Mouse (Mus musculus) heart, embryonic 14.5 days (tissue): Measurements from ENCODE around the gene P4ha2. TPM values are rescaled to one million over a fixed set of nuclear protein-coding genes. Genes with fewer than 3 reads are reported as not detected.

Source experiments
- ATAC-seq: fragments of 200-750 bp; cut with Nextera tagmentation; 2 replicates; pipeline ENCODE4 v1.8.0; 2017; ENCODE audit warnings: low read depth, moderate TSS enrichment; ENCODE audit not compliant: insufficient number of reproducible peaks, insufficient read depth, low FRiP score
- H3K27ac ChIP-seq, 2 experiments: fragments of 200-500 bp in 1 of 2; fragments of 300-500 bp in 1 of 2; sonication (generic) in 1 of 2; replicated peaks in 1 of 2; 2 replicates each; pipeline ENCODE4 v1.5.1; 2012 to 2014; ENCODE audit warnings: low read depth in 2 of 2, low read length in 2 of 2, control low read depth in 1 of 2, mild to moderate bottlenecking in 1 of 2, mixed read lengths in 1 of 2; ENCODE audit not compliant: control insufficient read depth in 1 of 2, insufficient read depth in 1 of 2
- H3K27me3 ChIP-seq: fragments of 300-500 bp; sonication (generic); 2 replicates; pipeline ENCODE4 v1.6.1; 2014; ENCODE audit warnings: mild to moderate bottlenecking, low read length, control low read depth; ENCODE audit not compliant: control insufficient read depth, insufficient read depth
- H3K36me3 ChIP-seq: fragments of 300-500 bp; sonication (generic); 2 replicates; pipeline ENCODE4 v1.6.1; 2014; ENCODE audit warnings: mild to moderate bottlenecking, control low read depth, low read length, mixed read lengths; ENCODE audit not compliant: control insufficient read depth, insufficient read depth
- H3K4me1 ChIP-seq, 2 experiments: fragments of 200-500 bp in 1 of 2; fragments of 300-500 bp in 1 of 2; sonication (generic) in 1 of 2; 2 replicates each; pipeline ENCODE4 v1.6.1; 2012 to 2014; ENCODE audit warnings: low read length in 2 of 2, control low read depth in 1 of 2, mixed read lengths in 1 of 2; ENCODE audit not compliant: control insufficient read depth in 2 of 2, insufficient read depth in 2 of 2
- H3K4me2 ChIP-seq: fragments of 300-500 bp; sonication (generic); 2 replicates; pipeline ENCODE4 v1.6.1; 2014; ENCODE audit warnings: mild to moderate bottlenecking, low read length
- H3K4me3 ChIP-seq, 2 experiments: fragments of 200-500 bp in 1 of 2; fragments of 300-500 bp in 1 of 2; sonication (generic) in 1 of 2; 2 replicates each; pipeline ENCODE4 v1.5.1; 2012 to 2014; ENCODE audit warnings: low read length in 2 of 2, mild to moderate bottlenecking in 2 of 2, control low read depth in 1 of 2, low read depth in 1 of 2, moderate library complexity in 1 of 2; ENCODE audit not compliant: control insufficient read depth in 1 of 2, insufficient read depth in 1 of 2
- H3K9ac ChIP-seq: fragments of 300-500 bp; sonication (generic); 2 replicates; pipeline ENCODE4 v1.6.1; 2014; ENCODE audit warnings: mild to moderate bottlenecking, low read length
- H3K9me3 ChIP-seq: fragments of 300-500 bp; sonication (generic); 2 replicates; pipeline ENCODE4 v1.6.1; 2016; ENCODE audit warnings: low read length, control low read depth; ENCODE audit not compliant: control insufficient read depth
- WGBS: fragments of 180-500 bp; shearing (Covaris S2); extraction: QIAGEN DNeasy Blood & Tissue Kit; methylation state at CpG from one replicate; pipeline ENCODE4 v1.1.7; 2014; 5-methylcytosine and 5-hydroxymethylcytosine counted together
- polyA plus RNA-seq: library from polyadenylated mRNA; unstranded; fragments of >200 nt; fragmentation: Nextera tagmentation; extraction: Ambion mirVana; gene quantifications from 2 replicates; pipeline ENCODE4 v1.2.1, GENCODE M21; 2014

P4ha2 gene
- polyA plus RNA-seq, 1 experiment from 2014 or later, result 40.6 TPM

DNA sequence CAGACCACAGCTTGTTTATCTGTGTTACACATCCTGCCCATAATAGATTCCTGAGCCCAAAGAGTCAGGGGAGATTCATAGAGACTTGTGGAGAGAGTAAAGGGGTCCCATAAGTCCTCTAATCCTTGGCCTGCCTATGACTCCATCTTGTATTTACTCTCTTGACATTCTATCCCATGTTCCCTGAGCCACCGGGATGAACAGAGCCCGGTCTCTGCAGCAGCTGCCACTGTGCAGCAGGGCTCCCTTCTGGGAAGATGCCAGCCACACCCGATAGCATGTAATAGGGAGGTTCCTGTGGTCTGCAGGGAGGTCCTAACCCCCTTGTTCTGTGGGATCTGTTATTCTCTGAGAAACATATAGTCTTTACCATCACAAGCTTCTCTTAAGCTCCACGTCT is 16.5 kb downstream of the P4ha2 start:
- Histone ChIP-seq H3K9ac (no peak overlapping the region), H3K4me3 (no peak overlapping the region), H3K27me3 (no peaks in the 10 kb centered on the region), H3K36me3 (peaks cover 54% of the 10 kb centered on the region), H3K4me2 (no peak overlapping the region), H3K27ac (no peak overlapping the region), H3K4me1 (peaks cover 27 to 46% of the 10 kb centered on the region in 2 experiments), H3K9me3 (no peaks in the 10 kb centered on the region)
- 78% methylated on average over 4 of the region's 4 CpGs for WGBS
- no peak for ATAC-seq

DNA sequence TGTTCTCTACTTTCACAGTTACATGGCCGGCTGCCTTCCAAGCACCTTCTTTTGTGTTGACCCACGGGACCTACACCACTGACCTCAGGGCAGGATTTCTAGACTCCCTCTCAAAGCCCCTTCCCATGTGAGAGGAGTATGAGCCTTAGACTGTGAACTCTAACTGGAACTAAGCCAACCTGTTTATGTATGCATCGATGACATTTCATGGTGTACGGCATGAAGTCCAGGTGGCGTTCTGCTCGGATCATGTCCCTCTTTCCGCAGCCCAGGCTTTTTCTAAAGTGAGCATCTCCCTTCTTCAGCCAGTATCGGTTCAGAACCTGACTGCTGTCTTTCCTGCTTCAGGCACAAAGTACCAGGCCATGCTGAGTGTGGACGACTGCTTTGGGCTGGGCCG is 17.2 kb downstream of the P4ha2 start:
- no peak overlapping the region for H3K4me2 ChIP-seq
- ATAC-seq, result no peak
- no peaks in the 10 kb centered on the region for H3K9me3 ChIP-seq
- H3K27me3 ChIP-seq, result no peaks in the 10 kb centered on the region
- WGBS, result 85% methylated on average over 10 of the region's 10 CpGs
- H3K4me3 ChIP-seq, result no peak overlapping the region
- H3K4me1 ChIP-seq, result peaks cover 25 to 45% of the 10 kb centered on the region in 2 experiments
- peaks cover 52% of the 10 kb centered on the region for H3K36me3 ChIP-seq
- H3K9ac ChIP-seq, result no peak overlapping the region
- H3K27ac ChIP-seq, result no peak overlapping the region

DNA sequence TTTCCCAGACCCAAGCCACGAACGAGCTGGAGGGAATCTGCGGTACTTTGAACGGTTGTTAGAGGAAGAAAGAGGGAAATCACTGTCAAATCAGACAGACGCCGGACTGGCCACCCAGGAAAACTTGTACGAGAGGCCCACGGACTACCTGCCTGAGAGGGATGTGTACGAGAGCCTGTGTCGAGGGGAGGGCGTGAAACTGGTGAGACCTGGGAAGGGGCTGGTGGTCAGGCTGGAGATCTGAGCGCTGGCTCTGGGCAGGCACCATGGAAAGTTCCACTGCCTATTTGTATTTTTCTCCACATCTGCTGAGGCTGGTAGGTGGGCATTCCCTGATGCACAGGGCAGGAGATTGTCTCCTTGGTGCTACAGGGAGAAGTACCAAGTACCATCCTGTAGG is 19.2 kb downstream of the P4ha2 start:
- Histone ChIP-seq H3K36me3 (peaks cover 57% of the 10 kb centered on the region), H3K27me3 (no peaks in the 10 kb centered on the region), H3K4me1 (peaks cover 13 to 40% of the 10 kb centered on the region in 2 experiments), H3K9me3 (no peaks in the 10 kb centered on the region), H3K27ac (no peak overlapping the region), H3K4me3 (no peak overlapping the region), H3K9ac (no peak overlapping the region), H3K4me2 (no peak overlapping the region)
- ATAC-seq, result no peak
- WGBS, result 83% methylated on average over 12 of the region's 12 CpGs

DNA sequence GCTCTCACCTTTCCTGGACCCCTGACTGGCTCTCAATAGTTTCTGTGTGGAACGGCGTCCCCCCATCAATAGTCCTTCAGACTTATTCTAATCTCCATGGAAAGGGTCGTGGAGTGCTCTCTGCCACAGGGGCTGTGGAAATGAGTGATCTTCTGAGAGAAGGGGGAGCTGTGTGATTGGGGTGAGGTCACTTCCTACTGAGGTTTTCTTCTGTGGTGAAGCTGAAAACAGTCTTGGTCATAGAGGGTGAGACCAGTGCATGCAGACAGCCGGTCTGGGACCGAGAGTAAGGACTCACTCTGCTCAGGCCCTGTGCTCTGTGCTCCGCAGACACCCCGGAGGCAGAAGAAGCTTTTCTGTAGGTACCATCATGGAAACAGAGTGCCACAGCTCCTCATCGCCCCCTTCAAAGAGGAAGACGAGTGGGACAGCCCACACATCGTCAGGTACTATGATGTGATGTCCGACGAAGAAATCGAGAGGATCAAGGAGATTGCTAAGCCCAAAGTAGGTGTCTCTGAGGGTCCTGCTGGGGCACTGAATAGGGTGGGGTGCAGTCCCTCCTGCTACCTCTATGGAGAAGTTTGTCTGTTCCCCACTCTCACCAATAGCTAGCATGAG is 20.0 kb downstream of the P4ha2 start:
- no peak overlapping the region for H3K4me2 ChIP-seq
- H3K4me3 ChIP-seq, result no peak overlapping the region
- WGBS, result 87% methylated on average over 13 of the region's 13 CpGs
- no peaks in the 10 kb centered on the region for H3K27me3 ChIP-seq
- ATAC-seq, result no peak
- H3K36me3 ChIP-seq, result peaks cover 60% of the 10 kb centered on the region
- H3K4me1 ChIP-seq, result peaks cover 12 to 35% of the 10 kb centered on the region in 2 experiments
- no peaks in the 10 kb centered on the region for H3K9me3 ChIP-seq
- H3K9ac ChIP-seq, result no peak overlapping the region
- no peak overlapping the region for H3K27ac ChIP-seq

DNA sequence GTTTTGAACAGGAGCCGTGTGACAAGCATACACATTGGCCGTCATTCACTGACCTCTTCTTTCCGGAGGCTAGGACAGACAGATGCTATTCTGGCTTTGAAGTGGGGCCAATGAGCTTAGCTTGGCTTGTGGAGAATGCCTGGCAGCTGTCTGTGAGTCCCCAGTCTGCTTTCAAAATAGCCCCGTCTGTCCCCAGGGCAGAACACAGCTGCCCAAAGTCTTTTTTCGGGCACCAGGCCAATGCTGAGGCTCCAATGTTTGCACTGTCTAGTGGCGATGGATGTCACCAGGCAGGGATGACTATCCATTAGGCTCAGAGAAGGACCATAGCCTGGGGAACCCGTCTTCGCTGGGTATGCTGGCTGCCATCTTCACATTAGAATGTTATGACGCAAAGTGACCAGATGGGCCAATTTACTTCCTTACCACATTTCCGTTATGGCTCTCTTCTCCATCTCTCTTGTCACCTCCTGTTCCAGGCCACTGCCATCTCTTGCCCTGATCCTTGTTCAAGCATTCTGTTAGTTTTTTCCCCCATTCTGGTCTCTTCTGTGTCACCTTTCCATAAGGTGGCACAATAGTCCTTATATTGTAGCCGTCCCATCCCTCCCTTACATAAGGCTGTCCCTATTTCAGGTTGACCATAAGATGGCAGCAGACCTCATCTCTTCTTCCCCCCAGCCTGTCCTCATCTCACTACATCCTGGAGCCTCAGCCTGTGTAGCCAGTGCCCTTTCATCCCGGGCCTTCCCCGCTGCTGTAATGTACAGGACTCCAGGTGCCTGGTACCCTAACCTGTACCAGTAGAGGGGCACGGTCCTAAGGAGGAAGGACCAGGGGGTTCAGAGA is 22.7 kb downstream of the P4ha2 start:
- ATAC-seq, result peak; percentile 70
- no peak overlapping the region for H3K4me3 ChIP-seq
- H3K9me3 ChIP-seq, result no peaks in the 10 kb centered on the region
- H3K36me3 ChIP-seq, result peaks cover 62% of the 10 kb centered on the region
- H3K4me2 ChIP-seq, result peak overlapping the region; percentile 8; the same call in 1 of the 2 replicates
- peak overlapping the region; percentile 46 to 65 for H3K27ac ChIP-seq
- WGBS, result 49% methylated on average over 14 of the region's 14 CpGs
- no peak overlapping the region for H3K9ac ChIP-seq
- H3K4me1 ChIP-seq, result peaks cover 13 to 28% of the 10 kb centered on the region in 2 experiments
- no peaks in the 10 kb centered on the region for H3K27me3 ChIP-seq

DNA sequence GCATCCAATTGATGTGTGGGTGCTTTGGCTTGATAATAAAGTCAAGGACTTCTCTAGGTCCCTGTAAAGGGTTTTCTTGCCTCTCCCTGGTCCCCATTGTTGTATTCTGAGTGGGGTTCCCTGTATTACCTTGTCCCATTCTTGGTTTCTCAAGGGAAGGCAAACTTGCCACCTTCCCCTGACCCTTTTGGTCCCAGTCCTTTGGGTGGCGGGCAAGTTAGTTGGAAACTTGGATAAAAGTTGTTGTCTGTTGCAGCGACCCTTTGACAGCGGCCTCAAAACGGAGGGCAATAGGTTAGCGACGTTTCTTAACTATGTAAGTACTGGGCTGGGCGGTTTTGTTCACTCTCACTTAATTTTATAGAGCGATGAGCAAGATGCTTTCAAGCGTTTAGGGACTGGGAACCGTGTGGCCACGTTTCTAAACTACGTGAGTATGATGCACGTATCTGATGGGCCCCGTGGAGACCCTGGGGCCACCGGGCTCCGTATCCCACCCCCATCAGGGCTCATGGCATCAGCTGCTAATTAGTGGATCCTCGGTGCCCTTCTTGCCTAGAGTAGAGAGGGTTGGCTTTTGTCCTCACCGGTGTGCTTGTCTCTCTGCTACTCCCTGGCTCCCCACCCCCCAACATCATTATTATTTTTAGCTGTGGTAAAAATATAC is 26.2 kb downstream of the P4ha2 start:
- no peaks in the 10 kb centered on the region for H3K27me3 ChIP-seq
- WGBS, result 86% methylated on average over 18 of the region's 18 CpGs
- H3K9ac ChIP-seq, result no peak overlapping the region
- no peak overlapping the region for H3K27ac ChIP-seq
- no peak for ATAC-seq
- H3K36me3 ChIP-seq, result peaks cover 48% of the 10 kb centered on the region
- H3K4me1 ChIP-seq, result peaks cover 15 to 28% of the 10 kb centered on the region in 2 experiments
- H3K9me3 ChIP-seq, result no peaks in the 10 kb centered on the region
- H3K4me2 ChIP-seq, result no peak overlapping the region
- H3K4me3 ChIP-seq, result no peak overlapping the region

DNA sequence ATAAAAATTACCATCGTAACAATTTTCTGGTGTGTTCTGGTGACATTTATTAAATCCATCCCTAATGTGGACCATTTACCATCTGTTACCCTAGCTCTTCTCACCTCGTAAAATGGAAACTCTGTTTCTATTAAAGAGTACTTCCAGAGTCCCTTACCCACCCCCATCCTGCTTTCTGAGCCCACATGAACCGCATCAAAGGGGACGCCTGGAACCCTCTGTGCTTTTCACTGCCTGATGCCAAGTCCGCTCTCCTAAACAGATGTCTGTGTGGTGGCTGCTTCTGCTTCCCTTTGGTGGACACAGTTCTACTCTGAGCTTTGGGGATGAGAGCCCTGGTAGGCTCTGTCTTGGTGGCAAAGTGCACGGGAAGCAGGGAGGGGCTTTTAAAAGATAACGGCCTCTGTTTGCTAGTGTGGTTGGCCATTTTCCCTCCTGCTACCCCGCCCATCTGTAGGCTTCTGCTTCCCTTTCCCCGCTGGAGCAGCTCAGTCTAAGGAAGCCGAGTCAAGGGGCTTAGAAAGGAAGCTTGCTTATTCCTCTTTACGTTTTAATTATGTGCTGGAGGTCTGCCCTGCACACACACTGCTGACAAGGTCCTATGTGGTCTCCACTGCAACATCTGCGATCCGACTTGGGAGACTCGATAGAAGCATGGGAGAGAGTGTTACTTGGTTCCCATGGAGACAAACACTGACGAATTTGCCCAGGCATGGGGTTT is 26.9 kb downstream of the P4ha2 start:
- Histone ChIP-seq H3K4me3 (no peak overlapping the region), H3K9ac (no peak overlapping the region), H3K4me2 (no peak overlapping the region), H3K27ac (peak overlapping the region in 1 of 2 experiments; percentile 21; a peak in 1 of 4 replicates), H3K4me1 (peaks cover 15 to 26% of the 10 kb centered on the region in 2 experiments), H3K36me3 (peaks cover 50% of the 10 kb centered on the region), H3K27me3 (no peaks in the 10 kb centered on the region), H3K9me3 (no peaks in the 10 kb centered on the region)
- WGBS, result 39% methylated on average over 15 of the region's 15 CpGs
- no peak for ATAC-seq
